Mouse (Mus musculus): ENCODE data around the gene Snupn.
"Not testable (repeated sequence)": the region's sequence is repeated elsewhere in the genome, so short reads cannot be mapped to it uniquely, and the experiment has no call there.

The Snupn gene

GRCm38 (mm10) chr9:56930556-56930955, 20.1 kb upstream of the Snupn start:
- no peak for DNase-seq (ENCODE audit: low spot score)

- no peak for DNase-seq (ENCODE audit: low spot score)
These were observed 13.8 kb upstream of the Snupn start for GRCm38 (mm10) chr9:56936861-56937222.

- peak; percentile 78 for DNase-seq (ENCODE audit: low spot score)
These were observed 13.2 kb upstream of the Snupn start, which contains the start of gene Imp3 for GRCm38 (mm10) chr9:56937223-56938160. Gene Imp3 (plus strand): TSS chr9:56937475.

- DNase-seq (ENCODE audit: low spot score), result no peak
These were observed 12.3 kb upstream of the Snupn start for GRCm38 (mm10) chr9:56938374-56938773.

- DNase-seq (ENCODE audit: low spot score), result not testable (repeated sequence)
These were observed 3.2 kb upstream of the Snupn start for GRCm38 (mm10) chr9:56947481-56947880.

GRCm38 (mm10) chr9:56948699-56949098, 2.0 kb upstream of the Snupn start:
- DNase-seq (ENCODE audit: low spot score), result not testable (repeated sequence)

GRCm38 (mm10) chr9:56949767-56950166, 911 bp upstream of the Snupn start:
- no peak for DNase-seq (ENCODE audit: low spot score)

- no peak for DNase-seq (ENCODE audit: low spot score)
These were observed 2.9 kb downstream of the Snupn start for GRCm38 (mm10) chr9:56953562-56953961.

GRCm38 (mm10) chr9:56956966-56957675, 6.4 kb downstream of the Snupn start:
- no peak for DNase-seq (ENCODE audit: low spot score)

GRCm38 (mm10) chr9:56958689-56959088, 8.0 kb downstream of the Snupn start:
- DNase-seq (ENCODE audit: low spot score), result no peak

GRCm38 (mm10) chr9:56961591-56961990, 10.9 kb downstream of the Snupn start:
- no peak for DNase-seq (ENCODE audit: low spot score)

GRCm38 (mm10) chr9:56970158-56970557, 19.5 kb downstream of the Snupn start:
- no peak for DNase-seq (ENCODE audit: low spot score)

- no peak for DNase-seq (ENCODE audit: low spot score)
These were observed 23.4 kb downstream of the Snupn start for GRCm38 (mm10) chr9:56973960-56974524.

- DNase-seq (ENCODE audit: low spot score), result no peak
These were observed 24.5 kb downstream of the Snupn start for GRCm38 (mm10) chr9:56975199-56975598.

GRCm38 (mm10) chr9:56980186-56980585, 29.5 kb downstream of the Snupn start:
- DNase-seq (ENCODE audit: low spot score), result no peak

- no peak for DNase-seq (ENCODE audit: low spot score)
These were observed 30.8 kb downstream of the Snupn start for GRCm38 (mm10) chr9:56981502-56981901.

- peak; percentile 86 for DNase-seq (ENCODE audit: low spot score)
These were observed 43.9 kb downstream of the Snupn start, which contains the start of gene Ptpn9 for GRCm38 (mm10) chr9:56994286-56995197. Gene Ptpn9 (plus strand): TSS chr9:56994923.

GRCm38 (mm10) chr9:56995198-56996027, 44.7 kb downstream of the Snupn start:
- peak; percentile 46 for DNase-seq (ENCODE audit: low spot score)

- no peak for DNase-seq (ENCODE audit: low spot score)
These were observed 45.3 kb downstream of the Snupn start for GRCm38 (mm10) chr9:56996028-56996346.

GRCm38 (mm10) chr9:56997206-56997605, 46.5 kb downstream of the Snupn start:
- not testable (repeated sequence) for DNase-seq (ENCODE audit: low spot score)

- no peak for DNase-seq (ENCODE audit: low spot score)
These were observed 52.3 kb downstream of the Snupn start for GRCm38 (mm10) chr9:57003011-57003410.
